Mouse (Mus musculus) cerebellum, adult 2 months (tissue): ENCODE measurements around the gene Hat1.

Experiments used
- CTCF ChIP-seq: fragments of 200-500 bp; IDR thresholded peaks from 2 replicates; pipeline ENCODE4 v1.5.1; 2011; ENCODE audit warnings: low read depth, mild to moderate bottlenecking, control low read depth, low read length, moderate library complexity, borderline replicate concordance; ENCODE audit not compliant: insufficient read depth
- POLR2A ChIP-seq: fragments of 200-500 bp; IDR thresholded peaks from 2 replicates; pipeline ENCODE4 v1.6.1; 2011; ENCODE audit warnings: low read length, control low read depth, borderline replicate concordance; ENCODE audit not compliant: insufficient read depth

DNA sequence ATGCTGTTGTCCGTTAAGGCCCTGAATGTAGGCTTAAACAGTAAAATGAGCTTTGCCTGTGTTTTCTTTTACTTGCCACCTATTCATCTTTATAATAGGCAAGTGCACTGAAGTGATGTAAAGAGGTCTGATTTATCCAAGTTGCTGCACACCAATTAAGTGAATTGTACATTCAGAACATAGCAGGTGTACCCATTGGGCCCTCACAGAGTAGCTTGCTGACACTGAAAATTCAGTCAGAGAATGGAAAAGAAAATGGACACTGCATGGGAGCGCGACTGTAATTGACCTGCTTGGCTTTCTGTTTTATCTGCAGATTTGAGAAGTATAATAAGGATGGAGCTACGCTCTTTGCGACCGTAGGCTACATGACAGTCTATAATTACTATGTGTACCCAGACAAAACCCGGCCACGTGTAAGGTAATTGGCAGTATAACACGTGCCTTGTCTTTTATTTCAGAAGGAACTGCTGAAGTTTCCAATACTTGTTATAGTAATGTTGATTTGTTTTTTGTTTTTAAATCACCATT is 32.2 kb downstream of the Hat1 start:
- TF ChIP-seq POLR2A (no peak), CTCF (no peak)
